ENCODE assay signal across 24 mouse cellular contexts in genomic region chr7:55984754-55985153, GRCm38 (mm10).
"Had no signal": no experiment of that assay in that cellular context is flagged by ENCODE, and none has a peak within 500 bp of the region (broad histone marks: within the 10 kb centered on the region; RNA-seq: fewer than 3 reads in every experiment).

No protein-coding gene starts in this region.

- H3K4me2 ChIP-seq: heart, embryonic 12.5 days; hindbrain, embryonic 13.5 days; hindbrain, embryonic 15.5 days; kidney, embryonic 15.5 days; limb, embryonic 13.5 days; limb, embryonic 15.5 days had no signal

- H3K9ac ChIP-seq: heart, embryonic 12.5 days; hindbrain, embryonic 13.5 days; hindbrain, embryonic 15.5 days; kidney, embryonic 15.5 days; limb, embryonic 13.5 days; limb, embryonic 15.5 days; liver, embryonic 14.5 days had no signal

- H3K9me3 ChIP-seq: heart, embryonic 10.5 days; heart, embryonic 12.5 days; hindbrain, embryonic 13.5 days; hindbrain, embryonic 15.5 days; kidney, embryonic 15.5 days; limb, embryonic 13.5 days; limb, embryonic 15.5 days had no signal

- H3K4me3 ChIP-seq: heart, embryonic 10.5 days; heart, embryonic 12.5 days; hindbrain, embryonic 13.5 days; hindbrain, embryonic 15.5 days; kidney, embryonic 15.5 days; limb, embryonic 13.5 days; limb, embryonic 15.5 days had no signal

- DNase-seq: gastrocnemius, postnatal 14 days; gastrocnemius, postnatal 36 days; heart, adult 18-20 months; heart, postnatal 14 days; heart, postnatal 36 days; kidney, adult 11 months; kidney, adult 2 months; kidney, adult 9 months; kidney, postnatal 14 days; kidney, postnatal 36 days; layer of hippocampus, adult 9-11 months; layer of hippocampus, postnatal 36 days; left cerebral cortex, postnatal 4 days had no signal

- H3K27me3 ChIP-seq: heart, embryonic 12.5 days; hindbrain, embryonic 13.5 days; hindbrain, embryonic 15.5 days; kidney, embryonic 15.5 days; limb, embryonic 13.5 days; limb, embryonic 15.5 days had no signal

- H3K27ac ChIP-seq: heart, embryonic 10.5 days; hindbrain, embryonic 13.5 days; hindbrain, embryonic 15.5 days; hindbrain, postnatal 0 days; kidney, embryonic 15.5 days; kidney, postnatal 0 days; limb, embryonic 13.5 days; limb, embryonic 15.5 days; liver, embryonic 14.5 days had no signal

- H3K4me1 ChIP-seq: heart, embryonic 10.5 days; heart, embryonic 12.5 days; hindbrain, embryonic 15.5 days; kidney, embryonic 15.5 days; limb, embryonic 13.5 days; limb, embryonic 15.5 days had no signal

- ATAC-seq: hindbrain, postnatal 0 days; intestine, embryonic 16.5 days had no signal
